Mouse (Mus musculus): ENCODE data around the gene Ghdc.

DNA sequence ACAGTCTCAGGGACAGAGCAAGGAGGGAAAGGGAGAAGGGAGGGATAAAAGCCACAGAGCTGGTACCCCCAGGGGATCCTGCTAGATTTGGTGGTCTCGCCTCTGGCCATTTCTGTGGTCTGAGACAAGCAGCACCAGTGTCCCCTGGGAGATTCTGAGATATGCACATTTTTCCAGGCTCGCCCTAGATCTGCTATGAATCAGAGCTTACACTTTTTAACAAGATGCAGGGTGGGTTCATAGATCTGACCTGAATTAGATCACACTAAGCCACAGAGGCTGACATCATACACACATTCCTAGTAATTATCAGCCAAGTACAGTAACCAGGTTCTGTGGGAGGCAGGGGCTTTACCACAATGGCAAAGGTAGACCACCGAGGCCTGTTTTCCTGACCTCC, 18.9 kb upstream of the Ghdc start:
- TF ChIP-seq POLR2A (IDR thresholded peaks at IDR 0.05; ENCODE audit: borderline replicate concordance, control insufficient read depth, low read depth, low read length) (no peak), CTCF (IDR thresholded peaks at IDR 0.05; ENCODE audit: control insufficient read depth, insufficient read depth, low read length) (no peak)

All from bone marrow, adult 2 months (tissue).